Mouse (Mus musculus) midbrain, embryonic 14.5 days (tissue): Measurements from ENCODE around the gene Gm6583. TPM values are rescaled to one million over a fixed set of nuclear protein-coding genes. Genes with fewer than 3 reads are reported as not detected.
A peak's percentile ranks its signal among the peaks of the same experiment; 100 is the strongest.

ENCODE experiments used
- ATAC-seq: fragments of 200-750 bp; cut with Nextera tagmentation; 2 replicates; pipeline ENCODE4 v1.8.0; 2017; ENCODE audit warnings: moderate number of reproducible peaks, moderate library complexity; ENCODE audit not compliant: low FRiP score, low TSS enrichment
- DNase-seq: peaks from one replicate; pipeline ENCODE4 v3.0.0-alpha.2; 2015
- H3K27ac ChIP-seq: fragments of 300-500 bp; sonication (generic); replicated peaks from 2 replicates; pipeline ENCODE4 v1.5.1; 2014; ENCODE audit warnings: mild to moderate bottlenecking, low read depth, low read length, moderate library complexity
- H3K27me3 ChIP-seq: fragments of 300-500 bp; sonication (generic); 2 replicates; pipeline ENCODE4 v1.6.1; 2014; ENCODE audit warnings: low read length, control low read depth, mixed read lengths; ENCODE audit not compliant: control insufficient read depth, insufficient read depth
- H3K36me3 ChIP-seq: fragments of 300-500 bp; sonication (generic); 2 replicates; pipeline ENCODE4 v1.6.1; 2014; ENCODE audit warnings: low read length, control low read depth; ENCODE audit not compliant: control insufficient read depth, insufficient read depth
- H3K4me1 ChIP-seq: fragments of 300-500 bp; sonication (generic); 2 replicates; pipeline ENCODE4 v1.6.1; 2014; ENCODE audit warnings: mild to moderate bottlenecking, antibody characterized with exemption, low read length, control low read depth; ENCODE audit not compliant: control insufficient read depth, insufficient read depth
- H3K4me2 ChIP-seq: fragments of 300-500 bp; sonication (generic); 2 replicates; pipeline ENCODE4 v1.6.1; 2014; ENCODE audit warnings: mild to moderate bottlenecking, low read length, moderate library complexity
- H3K4me3 ChIP-seq: fragments of 300-500 bp; sonication (generic); replicated peaks from 2 replicates; pipeline ENCODE4 v1.5.1; 2014; ENCODE audit warnings: low read depth, low read length
- H3K9ac ChIP-seq: fragments of 300-500 bp; sonication (generic); replicated peaks from 2 replicates; pipeline ENCODE4 v1.6.1; 2014; ENCODE audit warnings: mild to moderate bottlenecking, low read length, moderate library complexity
- H3K9me3 ChIP-seq: fragments of 300-500 bp; sonication (generic); 2 replicates; pipeline ENCODE4 v1.6.1; 2016; ENCODE audit warnings: low read length, control low read depth, mixed read lengths; ENCODE audit not compliant: control insufficient read depth
- WGBS: fragments of 180-500 bp; shearing (Covaris S2); extraction: QIAGEN DNeasy Blood & Tissue Kit; methylation state at CpG from one replicate; pipeline ENCODE4 v1.1.7; 2014; 5-methylcytosine and 5-hydroxymethylcytosine counted together
- polyA plus RNA-seq: library from polyadenylated mRNA; unstranded; fragments of >200 nt; fragmentation: Nextera tagmentation; extraction: Ambion mirVana; gene quantifications from 2 replicates; pipeline ENCODE4 v1.2.1, GENCODE M21; 2014

Gm6583 gene
- polyA plus RNA-seq, result 0.12 and 0.26 TPM in 2 replicates

DNA sequence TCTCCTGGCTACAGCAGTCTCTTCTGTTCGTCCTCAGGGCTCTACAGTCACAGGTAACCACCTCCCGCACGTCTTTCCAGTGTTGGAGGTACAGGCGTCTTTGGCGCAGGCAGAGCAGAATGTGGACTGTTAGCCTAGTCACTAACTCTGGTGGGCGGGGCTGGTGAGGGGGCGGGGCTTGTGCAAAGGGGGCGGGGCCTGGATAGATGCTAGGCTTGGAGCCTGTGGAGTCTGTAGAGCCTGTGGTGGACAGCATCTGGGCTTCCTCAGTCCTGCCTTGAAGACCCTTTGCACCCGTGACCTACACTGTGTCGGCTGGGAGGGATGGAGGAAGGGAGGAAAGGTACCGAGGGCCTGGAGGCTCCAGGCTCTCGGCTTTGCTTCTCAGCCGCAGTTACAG lies at the start of gene Gm6583:
Gene Gm6583 (minus strand): TSS at position 124 of the 400 bp plus-strand sequence.
- Histone ChIP-seq H3K9ac (no peak within 1 kb of the TSS), H3K27me3 (no peaks in the 10 kb centered on the region), H3K4me2 (no peak within 1 kb of the TSS), H3K4me3 (no peak within 1 kb of the TSS), H3K27ac (no peak within 1 kb of the TSS), H3K4me1 (no peaks in the 10 kb centered on the region), H3K9me3 (no peaks in the 10 kb centered on the region), H3K36me3 (peaks cover 50% of the 10 kb centered on the region)
- no peak for DNase-seq
- 65% methylated on average over 13 of the region's 13 CpGs for WGBS
- ATAC-seq, result no peak

DNA sequence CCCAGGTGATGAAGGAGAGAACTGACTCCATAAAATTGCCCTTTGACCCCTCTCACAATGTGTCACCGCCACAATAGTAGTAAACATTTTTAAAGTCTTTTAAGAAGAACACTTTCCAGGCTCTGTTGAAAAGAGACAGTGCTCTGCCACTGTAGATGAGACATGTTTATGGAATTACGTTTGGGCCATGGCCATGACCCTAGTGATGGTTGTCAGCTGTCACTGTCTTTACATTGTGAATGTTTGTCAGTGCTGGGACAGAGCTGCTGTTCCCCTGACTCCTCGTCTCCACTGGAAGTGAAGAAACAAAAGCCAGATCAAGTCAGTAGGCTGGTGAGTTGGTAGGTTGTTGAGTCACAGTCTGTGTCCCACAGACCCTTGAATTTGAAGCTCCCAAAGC lies 46.6 kb upstream of the Gm6583 start:
- WGBS, result 64% methylated on average over 3 of the region's 3 CpGs
- no peak for DNase-seq
- no peak overlapping the region for H3K4me3 ChIP-seq
- ATAC-seq, result no peak
- H3K4me1 ChIP-seq, result no peaks in the 10 kb centered on the region
- no peaks in the 10 kb centered on the region for H3K9me3 ChIP-seq
- H3K36me3 ChIP-seq, result no peaks in the 10 kb centered on the region
- no peak overlapping the region for H3K4me2 ChIP-seq
- no peaks in the 10 kb centered on the region for H3K27me3 ChIP-seq
- H3K27ac ChIP-seq, result no peak overlapping the region
- H3K9ac ChIP-seq, result no peak overlapping the region

DNA sequence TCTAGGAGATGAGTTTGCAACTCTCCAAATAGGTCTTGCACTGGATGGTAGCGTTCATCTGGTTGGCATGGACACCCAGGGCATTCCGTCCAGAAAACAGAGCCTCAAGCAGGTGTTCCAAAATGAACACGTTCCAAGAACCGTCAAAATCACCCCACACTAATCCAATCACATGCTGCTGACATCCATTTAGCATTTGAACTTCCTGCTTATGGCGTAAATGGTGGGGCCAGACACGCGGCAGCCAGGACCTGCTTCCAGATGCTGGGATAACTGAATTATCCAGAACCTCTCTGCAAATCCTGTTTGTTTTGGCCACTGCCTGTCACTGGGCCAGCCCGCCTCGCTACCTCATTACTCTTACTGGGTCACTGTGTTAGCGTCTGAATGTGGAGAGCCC lies 43.5 kb upstream of the Gm6583 start:
- WGBS, result 56% methylated on average over 10 of the region's 10 CpGs
- H3K9me3 ChIP-seq, result no peaks in the 10 kb centered on the region
- no peak overlapping the region for H3K4me3 ChIP-seq
- H3K27me3 ChIP-seq, result no peaks in the 10 kb centered on the region
- H3K4me2 ChIP-seq, result no peak overlapping the region
- no peak overlapping the region for H3K27ac ChIP-seq
- no peak overlapping the region for H3K9ac ChIP-seq
- DNase-seq (no peak), ATAC-seq (no peak)
- H3K4me1 ChIP-seq, result 0 out of 2 replicates have a peak, but pooled peaks cover 4% of the 10 kb centered on the region
- no peaks in the 10 kb centered on the region for H3K36me3 ChIP-seq

DNA sequence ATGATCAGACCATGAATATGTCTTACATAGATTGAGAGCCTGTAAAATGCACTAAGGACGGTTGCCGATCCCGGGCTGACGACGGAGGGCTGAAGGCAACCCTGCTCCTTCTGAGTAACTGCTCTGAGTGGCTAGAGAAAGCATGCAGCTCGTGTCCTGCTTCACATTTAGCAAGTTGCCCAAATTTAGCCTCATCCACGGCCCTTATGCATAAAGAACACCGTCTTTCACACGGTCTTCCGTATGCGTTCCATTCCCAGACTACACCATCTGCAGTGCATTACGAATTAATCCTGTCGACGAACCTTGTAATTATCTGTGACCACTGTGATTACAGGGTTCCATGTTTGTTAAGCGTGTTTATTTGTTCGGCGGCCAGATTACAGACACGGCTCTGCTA lies 40.2 kb upstream of the Gm6583 start:
- H3K4me3 ChIP-seq, result no peak overlapping the region
- DNase-seq, result no peak
- H3K9ac ChIP-seq, result no peak overlapping the region
- peak overlapping the region; percentile 50; the same call in 1 of the 2 replicates for H3K27ac ChIP-seq
- H3K4me2 ChIP-seq, result no peak overlapping the region
- H3K27me3 ChIP-seq, result no peaks in the 10 kb centered on the region
- no peak for ATAC-seq
- H3K4me1 ChIP-seq, result peaks cover 22% of the 10 kb centered on the region
- H3K9me3 ChIP-seq, result no peaks in the 10 kb centered on the region
- H3K36me3 ChIP-seq, result peaks cover 10% of the 10 kb centered on the region; the same call in 1 of the 2 replicates
- WGBS, result 68% methylated on average over 18 of the region's 18 CpGs

DNA sequence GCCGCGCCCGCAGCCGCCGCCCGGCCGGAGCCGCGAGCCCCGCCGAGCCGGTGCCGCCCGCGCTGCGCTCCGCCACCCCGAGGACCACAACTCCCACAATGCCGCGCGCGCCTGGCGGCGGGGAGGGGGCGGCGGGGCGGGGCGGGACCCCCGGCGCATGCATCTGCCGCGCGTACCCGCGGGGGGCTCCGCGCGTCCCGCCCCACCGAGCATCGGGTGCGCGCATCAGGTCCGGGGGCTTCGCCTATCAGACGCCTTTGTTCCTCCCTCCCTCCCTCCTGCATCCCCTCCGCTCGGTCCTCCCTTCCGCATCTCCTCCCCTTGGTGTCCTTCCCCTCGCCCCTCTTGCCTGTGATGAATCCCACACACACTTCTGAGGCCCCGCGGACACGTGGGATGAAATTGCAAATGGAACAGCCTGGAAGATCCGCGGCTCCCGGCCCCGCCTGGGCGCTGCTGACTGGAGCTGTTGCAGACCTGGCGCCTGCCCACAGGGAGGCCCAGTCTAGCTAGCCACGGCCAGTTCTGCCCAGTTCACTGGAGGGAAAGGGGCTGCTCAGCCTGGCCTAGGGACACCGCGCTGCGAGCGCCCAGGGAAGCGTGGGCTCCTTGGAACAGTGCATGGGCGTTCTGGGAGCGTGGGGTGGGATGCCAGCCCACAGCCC lies 39.1 kb upstream of the Gm6583 start, which contains the start of gene Asphd2:
Gene Asphd2 (minus strand): TSS at position 88 of the 665 bp plus-strand sequence.
- peak within 1 kb of the TSS; percentile 61 for H3K4me3 ChIP-seq
- H3K36me3 ChIP-seq, result peaks cover 15% of the 10 kb centered on the region; the same call in 1 of the 2 replicates
- DNase-seq (peak; percentile 95), ATAC-seq (peak; percentile 90)
- H3K4me2 ChIP-seq, result peak within 1 kb of the TSS; percentile 63
- H3K27ac ChIP-seq, result peak within 1 kb of the TSS; percentile 85
- no peaks in the 10 kb centered on the region for H3K27me3 ChIP-seq
- peak within 1 kb of the TSS; percentile 78 for H3K9ac ChIP-seq
- under 1% methylated on average over 64 of the region's 67 CpGs for WGBS
- H3K4me1 ChIP-seq, result peaks cover 27% of the 10 kb centered on the region
- no peaks in the 10 kb centered on the region for H3K9me3 ChIP-seq

DNA sequence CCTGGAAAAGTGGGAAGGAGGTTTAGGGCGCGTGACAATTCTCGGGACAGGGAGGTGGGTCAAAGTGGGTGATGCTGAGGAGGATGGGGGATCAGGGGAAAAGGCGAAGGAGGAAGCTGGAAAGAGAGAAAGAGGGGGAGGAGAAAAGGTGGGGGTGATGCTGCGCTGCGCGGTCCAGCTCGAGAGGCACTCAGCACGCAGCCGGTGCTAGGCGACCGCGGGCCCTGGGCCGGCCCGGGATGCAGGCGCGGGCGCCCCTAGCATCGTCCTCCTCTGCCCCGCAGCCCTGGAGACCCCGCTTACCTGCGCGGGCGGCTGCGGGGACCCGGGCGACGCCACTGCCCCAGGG lies 38.6 kb upstream of the Gm6583 start:
- peak; percentile 79 for ATAC-seq

DNA sequence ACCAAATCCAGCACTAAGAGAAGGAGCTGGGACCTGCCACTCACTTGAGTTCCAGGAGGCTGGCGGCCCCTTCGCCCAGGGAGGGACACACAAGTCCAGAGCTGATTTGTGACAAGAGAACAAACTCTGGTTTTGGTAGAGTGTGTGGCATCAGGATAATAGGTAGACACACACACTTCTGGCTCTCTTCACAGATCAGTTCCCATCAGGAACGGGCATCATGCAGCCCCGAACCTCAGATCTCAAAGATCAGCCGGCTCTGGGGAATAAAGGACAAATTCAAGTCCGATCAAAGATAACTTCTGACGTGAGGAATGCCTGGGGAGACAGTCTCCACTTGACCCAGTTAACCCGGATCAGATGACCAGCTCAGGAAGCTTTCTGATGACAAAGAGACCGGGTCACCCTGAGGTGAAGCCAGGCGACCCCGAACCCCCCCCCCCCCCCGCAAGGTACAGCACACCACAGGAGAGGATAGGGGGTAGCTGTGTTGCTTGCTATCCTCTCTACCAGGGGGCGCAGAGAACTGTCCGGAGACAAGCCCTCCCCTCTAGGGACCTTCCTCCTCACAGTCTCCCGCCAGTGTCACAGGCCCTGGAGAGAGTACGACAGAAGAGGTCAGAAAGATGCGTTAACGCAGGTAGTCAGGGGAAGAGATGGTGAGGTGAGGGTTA lies 38.0 kb upstream of the Gm6583 start:
- peak; percentile 37 for DNase-seq

More for the DNA sequence above, 38.6 kb upstream of the Gm6583 start:
- peak overlapping the region; percentile 85 for H3K27ac ChIP-seq
- peak overlapping the region; percentile 61 for H3K4me3 ChIP-seq
- no peaks in the 10 kb centered on the region for H3K9me3 ChIP-seq
- H3K27me3 ChIP-seq, result no peaks in the 10 kb centered on the region
- peak overlapping the region; percentile 78 for H3K9ac ChIP-seq
- DNase-seq, result no peak
- 0% methylated on average over 18 of the region's 28 CpGs for WGBS
- peaks cover 32% of the 10 kb centered on the region for H3K4me1 ChIP-seq
- H3K4me2 ChIP-seq, result peak overlapping the region; percentile 63
- peaks cover 19% of the 10 kb centered on the region; the same call in 1 of the 2 replicates for H3K36me3 ChIP-seq

DNA sequence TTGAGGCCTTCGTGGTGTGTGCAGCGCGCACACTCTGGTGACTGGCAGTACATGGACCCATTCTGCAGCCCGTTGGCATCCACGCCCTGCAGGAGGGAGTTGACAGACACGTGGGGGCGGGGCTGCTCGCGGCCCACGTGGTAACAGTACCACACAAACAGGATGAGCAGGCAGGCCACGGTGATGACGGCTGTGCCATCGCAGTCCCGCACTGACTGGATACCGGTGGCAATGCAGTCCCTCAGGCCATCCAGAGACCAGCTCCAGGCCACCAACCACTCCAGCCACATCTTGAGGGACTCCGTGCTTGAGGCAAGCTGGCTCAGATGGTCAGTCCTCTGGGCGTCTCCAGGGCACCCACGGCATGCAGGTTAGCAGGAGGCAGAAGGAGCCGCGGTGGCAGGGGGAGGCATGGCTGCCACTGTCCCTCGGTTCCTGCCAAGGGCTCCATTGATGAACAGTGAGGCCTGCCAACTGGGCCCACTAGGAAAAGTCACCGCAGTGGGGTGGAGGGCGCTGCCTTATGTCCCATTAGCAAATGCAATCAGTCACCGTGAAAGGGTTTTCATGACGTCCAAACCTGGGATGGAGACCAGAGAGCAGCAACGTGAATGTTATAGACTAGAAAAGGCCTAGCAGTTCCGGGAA lies 36.0 kb upstream of the Gm6583 start:
- Histone ChIP-seq H3K9ac (no peak overlapping the region), H3K4me3 (no peak overlapping the region), H3K9me3 (no peaks in the 10 kb centered on the region), H3K27me3 (no peaks in the 10 kb centered on the region), H3K36me3 (peaks cover 30% of the 10 kb centered on the region), H3K4me1 (peaks cover 39% of the 10 kb centered on the region), H3K4me2 (no peak overlapping the region), H3K27ac (no peak overlapping the region)
- DNase-seq (no peak), ATAC-seq (no peak)
- WGBS, result 68% methylated on average over 27 of the region's 27 CpGs

More for the DNA sequence above, 38.0 kb upstream of the Gm6583 start:
- Histone ChIP-seq H3K4me1 (peaks cover 37% of the 10 kb centered on the region), H3K27ac (peak overlapping the region; percentile 85), H3K4me2 (peak overlapping the region; percentile 63), H3K4me3 (peak overlapping the region; percentile 61), H3K9me3 (no peaks in the 10 kb centered on the region), H3K36me3 (peaks cover 24% of the 10 kb centered on the region; the same call in 1 of the 2 replicates), H3K9ac (peak overlapping the region; percentile 78), H3K27me3 (no peaks in the 10 kb centered on the region)
- peak; percentile 10 for ATAC-seq
- 7% methylated on average over 17 of the region's 18 CpGs for WGBS
